Mouse (Mus musculus) neural tube, embryonic 12.5 days (tissue): ENCODE data around the gene Ndrg2. TPM values are rescaled to one million over a fixed set of nuclear protein-coding genes. Genes with fewer than 3 reads are reported as not detected.
"Not testable (repeated sequence)": the region's sequence is repeated elsewhere in the genome, so short reads cannot be mapped to it uniquely, and the experiment has no call there.

Source experiments
- ATAC-seq: fragments of 200-750 bp; cut with Nextera tagmentation; 2 replicates; pipeline ENCODE4 v1.8.0; 2017; ENCODE audit warnings: low read depth, mild to moderate bottlenecking, moderate TSS enrichment, moderate library complexity; ENCODE audit not compliant: low FRiP score
- H3K27ac ChIP-seq: fragments of 300-500 bp; sonication (generic); 2 replicates; pipeline ENCODE4 v1.5.1; 2016
- H3K27me3 ChIP-seq: fragments of 300-500 bp; sonication (generic); replicated peaks from 2 replicates; pipeline ENCODE4 v1.6.1; 2016; ENCODE audit warnings: mild to moderate bottlenecking
- H3K36me3 ChIP-seq: fragments of 300-500 bp; sonication (generic); 2 replicates; pipeline ENCODE4 v1.6.1; 2016; ENCODE audit warnings: mild to moderate bottlenecking
- H3K4me1 ChIP-seq: fragments of 300-500 bp; sonication (generic); 2 replicates; pipeline ENCODE4 v1.6.1; 2016
- H3K4me2 ChIP-seq: fragments of 300-500 bp; sonication (generic); replicated peaks from 2 replicates; pipeline ENCODE4 v1.6.1; 2016; ENCODE audit warnings: mild to moderate bottlenecking
- H3K4me3 ChIP-seq: fragments of 300-500 bp; sonication (generic); 2 replicates; pipeline ENCODE4 v1.5.1; 2016
- H3K9ac ChIP-seq: fragments of 300-500 bp; sonication (generic); 2 replicates; pipeline ENCODE4 v1.6.1; 2016; ENCODE audit warnings: mild to moderate bottlenecking
- H3K9me3 ChIP-seq: fragments of 300-500 bp; sonication (generic); 2 replicates; pipeline ENCODE4 v1.6.1; 2016; ENCODE audit warnings: mild to moderate bottlenecking
- WGBS: fragments of 180-500 bp; shearing (Covaris S2); methylation state at CpG from one replicate; pipeline ENCODE4 v1.1.7; 2016; 5-methylcytosine and 5-hydroxymethylcytosine counted together
- polyA plus RNA-seq: library from polyadenylated mRNA; unstranded; fragments of >200 nt; fragmentation: Nextera tagmentation; extraction: Ambion mirVana; gene quantifications from 2 replicates; pipeline ENCODE4 v1.2.1, GENCODE M21; 2016

Ndrg2 gene
- polyA plus RNA-seq, 1 experiment from 2014 or later: 37.5 TPM

- H3K4me3 ChIP-seq, H3K36me3 ChIP-seq, H3K27me3 ChIP-seq, ATAC-seq, H3K4me1 ChIP-seq, H3K27ac ChIP-seq, H3K4me2 ChIP-seq, H3K9ac ChIP-seq, H3K9me3 ChIP-seq: not testable (repeated sequence)
- 94% methylated on average over 11 of the region's 11 CpGs for WGBS
These were observed 13.0 kb upstream of the Ndrg2 start for GRCm38 (mm10) chr14:51926930-51927329.

GRCm38 (mm10) chr14:51923492-51923891 is 9.5 kb upstream of the Ndrg2 start:
- ATAC-seq: no peak
- no peaks in the 10 kb centered on the region for H3K9me3 ChIP-seq
- WGBS: 86% methylated on average over 4 of the region's 4 CpGs
- H3K9ac ChIP-seq: no peak overlapping the region
- no peaks in the 10 kb centered on the region for H3K27me3 ChIP-seq
- no peak overlapping the region for H3K4me2 ChIP-seq
- H3K4me3 ChIP-seq: no peak overlapping the region
- H3K27ac ChIP-seq: no peak overlapping the region
- no peaks in the 10 kb centered on the region for H3K4me1 ChIP-seq
- no peaks in the 10 kb centered on the region for H3K36me3 ChIP-seq

- Histone ChIP-seq H3K9ac (no peak overlapping the region), H3K27me3 (no peaks in the 10 kb centered on the region), H3K36me3 (no peaks in the 10 kb centered on the region), H3K4me1 (no peaks in the 10 kb centered on the region), H3K27ac (no peak overlapping the region), H3K4me3 (no peak overlapping the region), H3K4me2 (no peak overlapping the region), H3K9me3 (no peaks in the 10 kb centered on the region)
- ATAC-seq: no peak
- WGBS: 85% methylated on average over 2 of the region's 2 CpGs
These were observed 9.0 kb upstream of the Ndrg2 start for GRCm38 (mm10) chr14:51922910-51923309.

GRCm38 (mm10) chr14:51922571-51922865 is 8.6 kb upstream of the Ndrg2 start, which contains the start of gene Rnase13:
Rnase13 (minus strand) TSS chr14:51922773.
- WGBS: 88% methylated on average over 7 of the region's 7 CpGs
- no peak for ATAC-seq
- H3K27me3 ChIP-seq: no peaks in the 10 kb centered on the region
- no peak within 1 kb of the TSS for H3K4me3 ChIP-seq
- H3K27ac ChIP-seq: no peak within 1 kb of the TSS
- H3K9ac ChIP-seq: no peak within 1 kb of the TSS
- no peak within 1 kb of the TSS for H3K4me2 ChIP-seq
- H3K9me3 ChIP-seq: no peaks in the 10 kb centered on the region
- no peaks in the 10 kb centered on the region for H3K36me3 ChIP-seq
- no peaks in the 10 kb centered on the region for H3K4me1 ChIP-seq

GRCm38 (mm10) chr14:51921759-51922570 is 8.0 kb upstream of the Ndrg2 start:
- Histone ChIP-seq H3K36me3 (no peaks in the 10 kb centered on the region), H3K4me2 (no peak overlapping the region), H3K4me1 (no peaks in the 10 kb centered on the region), H3K27me3 (no peaks in the 10 kb centered on the region), H3K27ac (no peak overlapping the region), H3K9ac (no peak overlapping the region), H3K4me3 (no peak overlapping the region), H3K9me3 (no peaks in the 10 kb centered on the region)
- no peak for ATAC-seq
- 90% methylated on average over 16 of the region's 16 CpGs for WGBS

GRCm38 (mm10) chr14:51918966-51919365 is 5.0 kb upstream of the Ndrg2 start:
- H3K9ac ChIP-seq: no peak overlapping the region
- no peaks in the 10 kb centered on the region for H3K36me3 ChIP-seq
- H3K9me3 ChIP-seq: no peaks in the 10 kb centered on the region
- no peaks in the 10 kb centered on the region for H3K27me3 ChIP-seq
- H3K27ac ChIP-seq: no peak overlapping the region
- no peak for ATAC-seq
- no peak overlapping the region for H3K4me3 ChIP-seq
- peaks cover 5% of the 10 kb centered on the region for H3K4me1 ChIP-seq
- 89% methylated on average over 4 of the region's 4 CpGs for WGBS
- H3K4me2 ChIP-seq: no peak overlapping the region

GRCm38 (mm10) chr14:51918125-51918524 is 4.2 kb upstream of the Ndrg2 start, which contains the start of gene Tppp2:
Tppp2 (plus strand) TSS chr14:51918425.
- H3K4me2 ChIP-seq: no peak within 1 kb of the TSS

GRCm38 (mm10) chr14:51916539-51916938 is 2.6 kb upstream of the Ndrg2 start:
- 84% methylated on average over 4 of the region's 4 CpGs for WGBS
- H3K4me1 ChIP-seq: peaks cover 21% of the 10 kb centered on the region
- H3K9ac ChIP-seq: no peak overlapping the region
- H3K4me3 ChIP-seq: no peak overlapping the region
- peaks cover 12% of the 10 kb centered on the region for H3K27me3 ChIP-seq
- H3K9me3 ChIP-seq: no peaks in the 10 kb centered on the region
- no peaks in the 10 kb centered on the region for H3K36me3 ChIP-seq
- H3K4me2 ChIP-seq: no peak overlapping the region
- ATAC-seq: no peak
- H3K27ac ChIP-seq: no peak overlapping the region

More at GRCm38 (mm10) chr14:51918125-51918524, 4.2 kb upstream of the Ndrg2 start, which contains the start of gene Tppp2:
- no peaks in the 10 kb centered on the region for H3K36me3 ChIP-seq
- H3K27me3 ChIP-seq: peaks cover 7% of the 10 kb centered on the region
- H3K27ac ChIP-seq: no peak within 1 kb of the TSS
- WGBS: 90% methylated on average over 4 of the region's 4 CpGs
- H3K4me1 ChIP-seq: peaks cover 14% of the 10 kb centered on the region
- ATAC-seq: no peak
- no peaks in the 10 kb centered on the region for H3K9me3 ChIP-seq
- no peak within 1 kb of the TSS for H3K9ac ChIP-seq
- no peak within 1 kb of the TSS for H3K4me3 ChIP-seq

GRCm38 (mm10) chr14:51915030-51915429 is 1.1 kb upstream of the Ndrg2 start:
- Histone ChIP-seq H3K27ac (no peak overlapping the region), H3K4me2 (no peak overlapping the region), H3K9ac (no peak overlapping the region), H3K4me1 (peaks cover 21% of the 10 kb centered on the region), H3K27me3 (peaks cover 19% of the 10 kb centered on the region), H3K36me3 (no peaks in the 10 kb centered on the region), H3K4me3 (no peak overlapping the region), H3K9me3 (no peaks in the 10 kb centered on the region)
- no peak for ATAC-seq
- 39% methylated on average over 3 of the region's 3 CpGs for WGBS

- under 1% methylated on average over 58 of the region's 58 CpGs for WGBS
- Histone ChIP-seq H3K36me3 (no peaks in the 10 kb centered on the region), H3K4me1 (peaks cover 21% of the 10 kb centered on the region), H3K9me3 (no peaks in the 10 kb centered on the region), H3K9ac (peak overlapping the region; percentile 67), H3K27ac (no peak overlapping the region), H3K4me3 (peak overlapping the region; percentile 55), H3K4me2 (peak overlapping the region; percentile 100), H3K27me3 (peaks cover 19% of the 10 kb centered on the region)
- ATAC-seq: peak; percentile 62
These were observed 647 bp downstream of the Ndrg2 start for GRCm38 (mm10) chr14:51913062-51913959.

- peak overlapping the region; percentile 67 for H3K9ac ChIP-seq
- WGBS: 12% methylated on average over 14 of the region's 14 CpGs
- H3K36me3 ChIP-seq: no peaks in the 10 kb centered on the region
- no peaks in the 10 kb centered on the region for H3K9me3 ChIP-seq
- peaks cover 19% of the 10 kb centered on the region for H3K27me3 ChIP-seq
- H3K4me1 ChIP-seq: peaks cover 21% of the 10 kb centered on the region
- H3K27ac ChIP-seq: no peak overlapping the region
- peak overlapping the region; percentile 55 for H3K4me3 ChIP-seq
- peak overlapping the region; percentile 100 for H3K4me2 ChIP-seq
- peak; percentile 10; the same call in 1 of the 2 replicates for ATAC-seq
These were observed 1.4 kb downstream of the Ndrg2 start for GRCm38 (mm10) chr14:51912391-51913061.

GRCm38 (mm10) chr14:51911301-51911700 is 2.7 kb downstream of the Ndrg2 start:
- H3K4me1 ChIP-seq: peaks cover 21% of the 10 kb centered on the region
- no peak for ATAC-seq
- H3K4me3 ChIP-seq: peak overlapping the region; percentile 1; the same call in 1 of the 2 replicates
- H3K36me3 ChIP-seq: no peaks in the 10 kb centered on the region
- no peak overlapping the region for H3K4me2 ChIP-seq
- no peaks in the 10 kb centered on the region for H3K9me3 ChIP-seq
- no peak overlapping the region for H3K9ac ChIP-seq
- H3K27me3 ChIP-seq: peaks cover 19% of the 10 kb centered on the region
- no peak overlapping the region for H3K27ac ChIP-seq
- whole genome bisulfite sequencing: 83% methylated on average over 10 of the region's 10 CpGs
